Mouse (Mus musculus) midbrain, embryonic 15.5 days (tissue): Measurements from ENCODE around the gene Ms4a6b. TPM values are rescaled to one million over a fixed set of nuclear protein-coding genes. Genes with fewer than 3 reads are reported as not detected.
"Not testable (repeated sequence)": the region's sequence is repeated elsewhere in the genome, so short reads cannot be mapped to it uniquely, and the experiment has no call there.

Experiments
- ATAC-seq: fragments of 200-750 bp; cut with Nextera tagmentation; replicated peaks from 2 replicates; pipeline ENCODE4 v1.8.0; 2017; ENCODE audit warnings: moderate TSS enrichment
- H3K27ac ChIP-seq: fragments of 300-500 bp; sonication (generic); 2 replicates; pipeline ENCODE4 v1.5.1; 2015; ENCODE audit warnings: mild to moderate bottlenecking, inconsistent platforms
- H3K27me3 ChIP-seq: fragments of 300-500 bp; sonication (generic); replicated peaks from 2 replicates; pipeline ENCODE4 v1.6.1; 2015; ENCODE audit warnings: inconsistent platforms
- H3K36me3 ChIP-seq: fragments of 300-500 bp; sonication (generic); replicated peaks from 2 replicates; pipeline ENCODE4 v1.6.1; 2015; ENCODE audit warnings: inconsistent platforms
- H3K4me1 ChIP-seq: fragments of 300-500 bp; sonication (generic); 2 replicates; pipeline ENCODE4 v1.6.1; 2015; ENCODE audit warnings: inconsistent platforms
- H3K4me2 ChIP-seq: fragments of 300-500 bp; sonication (generic); 2 replicates; pipeline ENCODE4 v1.6.1; 2015; ENCODE audit warnings: inconsistent platforms, mild to moderate bottlenecking, moderate library complexity
- H3K4me3 ChIP-seq: fragments of 300-500 bp; sonication (generic); 2 replicates; pipeline ENCODE4 v1.5.1; 2015; ENCODE audit warnings: mild to moderate bottlenecking, inconsistent platforms
- H3K9ac ChIP-seq: fragments of 300-500 bp; sonication (generic); 2 replicates; pipeline ENCODE4 v1.6.1; 2015; ENCODE audit warnings: mild to moderate bottlenecking, inconsistent platforms
- H3K9me3 ChIP-seq: fragments of 300-500 bp; sonication (generic); 2 replicates; pipeline ENCODE4 v1.6.1; 2016; ENCODE audit warnings: inconsistent platforms
- WGBS: fragments of 180-500 bp; shearing (Covaris S2); methylation state at CpG from one replicate; pipeline ENCODE4 v1.1.7; 2015; ENCODE audit warnings: mixed read lengths; 5-methylcytosine and 5-hydroxymethylcytosine counted together
- polyA plus RNA-seq: library from polyadenylated mRNA; unstranded; fragments of >200 nt; fragmentation: Nextera tagmentation; extraction: Ambion mirVana; gene quantifications from 2 replicates; pipeline ENCODE4 v1.2.1, GENCODE M21; 2015

Ms4a6b gene
- polyA plus RNA-seq, 1 experiment from 2014 or later, result 2.5 TPM

DNA sequence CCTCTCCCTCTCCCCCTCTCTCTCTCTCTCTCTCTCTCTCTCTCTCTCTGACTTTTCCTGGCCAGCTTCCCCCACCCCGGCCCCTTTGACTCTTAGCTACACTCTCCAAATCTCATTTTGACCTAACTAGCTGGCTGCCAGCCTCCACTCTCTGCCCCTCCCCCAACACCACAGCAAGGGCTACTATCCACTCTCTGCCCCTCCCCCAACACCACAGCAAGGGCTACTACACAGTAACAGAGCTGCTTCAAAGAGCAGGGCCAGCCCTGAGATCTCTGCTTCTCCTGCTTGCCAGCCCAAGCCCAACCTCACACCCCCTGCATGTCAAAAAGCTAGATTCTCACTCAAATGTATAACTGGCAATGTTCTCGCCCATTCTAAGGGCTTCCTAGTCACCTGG, 21.0 kb downstream of the Ms4a6b start:
- no peak overlapping the region for H3K4me3 ChIP-seq
- no peaks in the 10 kb centered on the region for H3K36me3 ChIP-seq
- no peak overlapping the region for H3K27ac ChIP-seq
- ATAC-seq, result no peak
- H3K9ac ChIP-seq, result no peak overlapping the region
- H3K4me2 ChIP-seq, result no peak overlapping the region
- H3K9me3 ChIP-seq, result no peaks in the 10 kb centered on the region
- H3K4me1 ChIP-seq, result no peaks in the 10 kb centered on the region
- H3K27me3 ChIP-seq, result no peaks in the 10 kb centered on the region
- WGBS, result 20% methylated on average over 2 of the region's 2 CpGs

DNA sequence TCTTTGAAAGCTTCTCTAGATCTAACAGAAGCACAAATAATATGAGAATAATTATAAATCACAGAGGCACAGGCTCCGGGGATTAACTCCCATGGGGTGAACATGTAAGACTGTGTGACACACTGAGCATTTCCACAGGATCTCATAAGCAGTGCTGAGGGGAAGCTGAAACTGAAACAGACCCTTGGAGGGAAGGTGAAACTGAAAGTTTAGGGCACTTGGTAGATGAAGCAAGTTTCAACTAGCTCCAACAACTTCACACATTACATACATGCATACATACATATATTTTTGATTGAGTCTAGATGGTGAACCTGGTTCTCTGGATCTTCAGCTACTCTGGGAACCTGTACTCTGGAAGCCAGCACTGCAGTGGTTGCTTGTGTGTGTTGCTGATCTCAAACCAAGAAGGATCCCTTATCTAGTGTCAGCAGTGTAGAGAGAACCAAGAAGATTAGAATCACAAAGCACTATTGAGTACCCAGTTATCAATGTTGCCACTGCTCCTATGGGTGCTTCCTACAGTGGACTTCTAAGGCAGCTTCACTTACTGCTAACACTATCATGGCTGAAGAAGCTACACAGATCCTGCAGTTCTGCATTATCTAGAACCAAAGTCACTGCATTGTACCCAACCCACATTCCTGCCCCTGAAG, 24.0 kb downstream of the Ms4a6b start:
- H3K36me3 ChIP-seq, H3K27ac ChIP-seq, H3K4me1 ChIP-seq, ATAC-seq, H3K4me2 ChIP-seq, H3K4me3 ChIP-seq, H3K9me3 ChIP-seq, H3K9ac ChIP-seq, H3K27me3 ChIP-seq: not testable (repeated sequence)
- 80% methylated on average over 1 of the region's 1 CpGs for WGBS

DNA sequence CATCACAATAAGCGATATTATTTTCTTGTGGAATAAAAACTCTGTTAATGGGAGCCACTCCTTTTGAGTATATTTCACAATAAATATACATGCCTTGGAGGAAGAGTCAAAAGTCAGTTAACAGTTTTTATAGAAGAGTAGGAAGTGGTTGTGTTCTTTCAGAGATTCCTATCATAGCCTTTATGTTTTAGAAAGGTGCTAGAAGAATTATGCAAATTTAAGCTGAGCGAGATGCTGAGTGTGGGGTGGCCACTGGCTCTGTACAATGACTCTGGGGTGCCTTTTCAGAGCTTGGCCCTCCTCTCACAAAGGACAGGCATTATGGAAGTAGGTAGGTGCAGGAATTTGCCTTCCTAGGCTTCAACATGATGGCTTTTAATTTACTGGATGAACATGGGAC, 28.1 kb downstream of the Ms4a6b start:
- ATAC-seq, H3K27ac ChIP-seq, H3K9me3 ChIP-seq, H3K4me2 ChIP-seq, H3K9ac ChIP-seq, H3K27me3 ChIP-seq, H3K36me3 ChIP-seq, H3K4me1 ChIP-seq, H3K4me3 ChIP-seq: not testable (repeated sequence)
- WGBS, result 90% methylated on average over 2 of the region's 2 CpGs

DNA sequence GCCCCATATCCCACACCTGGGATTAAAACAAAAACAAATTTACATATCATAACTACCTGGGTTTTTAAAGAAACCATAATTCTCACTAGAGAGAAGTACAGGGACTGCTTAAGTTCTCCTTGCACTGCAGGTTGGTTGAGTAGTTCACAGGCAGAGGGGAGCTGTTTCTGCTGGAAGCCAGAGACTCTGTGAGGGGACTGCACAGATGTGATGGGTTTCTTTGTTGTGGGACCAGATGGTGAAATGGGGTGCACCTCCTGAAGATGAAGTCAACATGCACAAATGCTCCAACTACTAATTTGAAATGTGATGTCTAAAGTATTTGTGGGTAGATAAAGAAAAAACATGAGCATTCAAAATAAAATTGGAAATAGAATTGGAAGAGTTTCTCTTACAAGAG, 31.6 kb downstream of the Ms4a6b start:
- Histone ChIP-seq H3K4me3 (no peak overlapping the region), H3K9ac (no peak overlapping the region), H3K9me3 (no peaks in the 10 kb centered on the region), H3K27ac (no peak overlapping the region), H3K4me1 (no peaks in the 10 kb centered on the region), H3K4me2 (no peak overlapping the region), H3K36me3 (no peaks in the 10 kb centered on the region), H3K27me3 (no peaks in the 10 kb centered on the region)
- no peak for ATAC-seq

DNA sequence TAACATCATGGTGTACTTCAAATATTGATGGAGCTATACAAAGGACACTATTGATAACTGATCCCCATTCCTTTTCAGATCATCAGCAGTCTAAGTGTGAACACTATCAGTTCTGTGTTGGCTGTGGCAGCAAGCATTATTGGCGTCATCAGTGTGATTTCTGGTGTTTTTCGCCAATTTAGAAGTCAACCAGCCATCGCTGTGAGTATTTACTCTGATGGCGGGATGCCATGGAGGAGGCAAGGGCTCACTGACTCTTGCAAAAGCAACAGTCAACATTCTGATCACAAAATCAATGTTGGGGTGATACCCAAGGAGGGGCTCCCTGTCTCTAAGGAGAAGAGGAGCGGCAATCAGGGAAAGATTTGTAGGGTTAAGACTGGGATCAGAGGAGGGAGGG, 38.4 kb downstream of the Ms4a6b start:
- no peak for ATAC-seq
- 90% methylated on average over 5 of the region's 5 CpGs for WGBS

DNA sequence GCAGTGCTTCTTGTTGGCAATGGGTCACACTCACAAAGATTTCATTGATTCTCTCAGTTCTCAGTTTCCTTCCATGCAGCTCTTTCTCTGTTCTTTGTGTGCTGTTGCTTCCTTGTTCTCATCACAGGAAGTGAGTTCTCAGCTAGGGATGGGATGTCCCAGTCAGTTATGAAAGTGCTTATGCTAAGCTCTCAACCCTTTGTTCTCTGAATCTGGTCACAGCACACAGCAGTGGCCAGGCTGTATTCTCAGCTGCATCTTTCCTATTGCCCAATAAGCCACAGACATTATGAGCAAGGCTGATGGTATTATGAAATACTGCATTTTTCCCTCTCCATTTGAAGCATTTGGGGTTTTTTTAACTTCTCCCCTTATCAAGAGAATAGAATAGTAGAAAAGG, 43.2 kb downstream of the Ms4a6b start:
- not testable (repeated sequence) for H3K4me3 ChIP-seq, H3K9me3 ChIP-seq, H3K4me2 ChIP-seq, H3K27me3 ChIP-seq, H3K27ac ChIP-seq, ATAC-seq, H3K9ac ChIP-seq, H3K36me3 ChIP-seq, H3K4me1 ChIP-seq

More for the DNA sequence above, 38.4 kb downstream of the Ms4a6b start:
- Histone ChIP-seq H3K4me3 (no peak overlapping the region), H3K27me3 (no peaks in the 10 kb centered on the region), H3K36me3 (no peaks in the 10 kb centered on the region), H3K4me1 (no peaks in the 10 kb centered on the region), H3K4me2 (no peak overlapping the region), H3K27ac (no peak overlapping the region), H3K9me3 (no peaks in the 10 kb centered on the region), H3K9ac (no peak overlapping the region)

DNA sequence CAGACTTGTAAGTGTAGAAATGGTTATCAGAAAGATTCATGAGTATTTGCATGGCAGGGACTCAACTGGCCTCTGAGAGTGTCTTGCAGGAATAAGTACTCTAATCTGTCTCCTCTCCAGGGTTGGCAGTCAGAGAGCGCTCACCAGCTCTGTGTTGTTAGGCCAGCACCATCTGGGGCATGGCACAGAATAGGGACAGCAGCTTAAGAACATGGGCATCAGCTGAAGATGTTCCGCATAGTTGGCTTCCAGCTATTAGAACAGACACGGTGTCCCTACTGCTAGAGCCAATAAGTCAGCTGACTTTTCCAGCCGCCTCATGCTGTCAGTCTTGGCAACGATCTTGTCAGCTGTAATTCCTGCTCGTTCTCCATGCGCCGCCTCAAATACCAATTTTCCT, 58.7 kb downstream of the Ms4a6b start:
- WGBS, result 78% methylated on average over 8 of the region's 8 CpGs
- no peaks in the 10 kb centered on the region for H3K36me3 ChIP-seq
- no peaks in the 10 kb centered on the region for H3K27me3 ChIP-seq
- H3K4me3 ChIP-seq, result no peak overlapping the region
- no peak overlapping the region for H3K27ac ChIP-seq
- no peak overlapping the region for H3K9ac ChIP-seq
- ATAC-seq, result no peak
- H3K9me3 ChIP-seq, result no peaks in the 10 kb centered on the region
- H3K4me2 ChIP-seq, result no peak overlapping the region
- no peaks in the 10 kb centered on the region for H3K4me1 ChIP-seq

Other genes with a start within 250 kb of the Ms4a6b start
- not detected in 2 replicates for gene Ms4a5, start 232.6 kb upstream of the Ms4a6b start, polyA plus RNA-seq
- gene Ms4a14, start 202.1 kb upstream of the Ms4a6b start, polyA plus RNA-seq, result 0.04 TPM in 1 of 2 replicates, not detected in the other
- 3.8 and 5.4 TPM in 2 replicates for gene Ms4a7, start 180.4 kb upstream of the Ms4a6b start, polyA plus RNA-seq
- 3.3 and 3.9 TPM in 2 replicates for gene Ms4a4a, start 141.0 kb upstream of the Ms4a6b start, polyA plus RNA-seq
- gene Ms4a4c, start 111.7 kb upstream of the Ms4a6b start, polyA plus RNA-seq, result 0.32 and 1.2 TPM in 2 replicates
- 0.25 TPM in 1 of 2 replicates, not detected in the other for gene Ms4a4b, start 73.0 kb upstream of the Ms4a6b start, polyA plus RNA-seq
- 2.2 and 2.5 TPM in 2 replicates for gene Ms4a6c, start 47.1 kb upstream of the Ms4a6b start, polyA plus RNA-seq
- gene Gm8369, start 30.6 kb upstream of the Ms4a6b start, polyA plus RNA-seq, result not detected in 2 replicates
- not detected in 2 replicates for gene Ms4a4d, start 20.3 kb downstream of the Ms4a6b start, polyA plus RNA-seq
- 2.1 and 2.5 TPM in 2 replicates for gene Ms4a6d, start 88.3 kb downstream of the Ms4a6b start, polyA plus RNA-seq
- not detected in 2 replicates for gene Ms4a2, start 107.2 kb downstream of the Ms4a6b start, polyA plus RNA-seq
- not detected in 2 replicates for gene Ms4a3, start 124.3 kb downstream of the Ms4a6b start, polyA plus RNA-seq
- gene Oosp2, start 144.0 kb downstream of the Ms4a6b start, polyA plus RNA-seq, result not detected in 2 replicates
- not detected in 2 replicates for gene Oosp1, start 174.6 kb downstream of the Ms4a6b start, polyA plus RNA-seq
- not detected in 2 replicates for gene Oosp3, start 180.5 kb downstream of the Ms4a6b start, polyA plus RNA-seq
- gene Gif, start 231.0 kb downstream of the Ms4a6b start, polyA plus RNA-seq, result not detected in 2 replicates